Comparison of ENCODE assay signal across 22 mouse cellular contexts in genomic region chr1:135405356-135405755, GRCm38 (mm10). TPM values are rescaled to one million over a fixed set of nuclear protein-coding genes. Genes with fewer than 3 reads are reported as not detected.
DNase-seq lines count a peak whose midpoint lies in the region; ATAC-seq lines count a peak whose summit lies in the region.
"Had no signal": no experiment of that assay in that cellular context is flagged by ENCODE, and none has a peak within 500 bp of the region (broad histone marks: within the 10 kb centered on the region; RNA-seq: fewer than 3 reads in every experiment).

No protein-coding gene starts in this region.

- no peak overlapping the region for H3K4me3 ChIP-seq in midbrain, embryonic 13.5 days (replicated peaks)
- no peak overlapping the region for H3K4me3 ChIP-seq in midbrain, embryonic 11.5 days (ENCODE audit: low read depth, low read length)
- H3K4me3 ChIP-seq: embryonic facial prominence, embryonic 13.5 days; embryonic facial prominence, embryonic 15.5 days; erythroblast, embryonic 14.5 days; forebrain, embryonic 10.5 days; forebrain, embryonic 12.5 days had no signal

- intact Hi-C loops in heart, postnatal 36 days (cut with DNase I), result no loop called here

- no peak for ATAC-seq in midbrain, embryonic 13.5 days
- ATAC-seq in midbrain, embryonic 11.5 days (ENCODE audit: low FRiP score), result no peak
- ATAC-seq: forebrain, embryonic 14.5 days; forebrain, embryonic 16.5 days had no signal

- 0 out of 2 replicates have a peak overlapping the region, but pooled peaks have one; percentile 1 for H3K9ac ChIP-seq in midbrain, embryonic 13.5 days (replicated peaks)
- H3K9ac ChIP-seq in midbrain, embryonic 11.5 days (ENCODE audit: low read length), result no peak overlapping the region
- H3K9ac ChIP-seq: embryonic facial prominence, embryonic 13.5 days; embryonic facial prominence, embryonic 15.5 days; forebrain, embryonic 12.5 days had no signal

- no peak for DNase-seq in midbrain, embryonic 11.5 days (ENCODE audit: low spot score, missing footprints)
- peak; percentile 53 for DNase-seq in MEL-GATA-1-ER (ENCODE audit: extremely low read depth, low read depth)
- peak; percentile 50 for DNase-seq in ZHBTc4 (ENCODE audit: low read depth, low spot score)
- no peak for DNase-seq in heart, postnatal 36 days
- no peak for DNase-seq in frontal cortex, adult 2 months (ENCODE audit: extremely low spot score in 1 of 2, low spot score in 1 of 2)
- DNase-seq: adrenal gland, adult 2 months; adrenal gland, postnatal 10 days; adrenal gland, postnatal 25 days; cerebellum, adult 11-12 months; cerebellum, adult 2 months; cerebellum, adult 9-10 months; cerebellum, postnatal 10 days; cerebellum, postnatal 36 days; embryo, embryonic 11 days had no signal

- 87% methylated on average over 7 of the region's 7 CpGs for WGBS in midbrain, embryonic 13.5 days
- WGBS in midbrain, embryonic 11.5 days, result 94% methylated on average over 7 of the region's 7 CpGs

- no peak overlapping the region for H3K27ac ChIP-seq in midbrain, embryonic 13.5 days
- H3K27ac ChIP-seq in midbrain, embryonic 11.5 days (ENCODE audit: low read depth, low read length), result no peak overlapping the region
- H3K27ac ChIP-seq: embryonic facial prominence, embryonic 13.5 days; embryonic facial prominence, embryonic 15.5 days; forebrain, embryonic 10.5 days; forebrain, embryonic 12.5 days had no signal

- H3K27me3 ChIP-seq in midbrain, embryonic 13.5 days, result no peaks in the 10 kb centered on the region
- no peaks in the 10 kb centered on the region for H3K27me3 ChIP-seq in midbrain, embryonic 11.5 days (ENCODE audit: control insufficient read depth, insufficient read depth, low read length)
- H3K27me3 ChIP-seq: embryonic facial prominence, embryonic 13.5 days; embryonic facial prominence, embryonic 15.5 days; forebrain, embryonic 12.5 days had no signal

- H3K36me3 ChIP-seq in midbrain, embryonic 13.5 days, result peaks cover 91% of the 10 kb centered on the region
- peaks cover 45% of the 10 kb centered on the region for H3K36me3 ChIP-seq in midbrain, embryonic 11.5 days (ENCODE audit: control insufficient read depth, insufficient read depth, low read length)

- no peaks in the 10 kb centered on the region for H3K4me1 ChIP-seq in midbrain, embryonic 13.5 days (replicated peaks)
- H3K4me1 ChIP-seq in midbrain, embryonic 11.5 days (ENCODE audit: control insufficient read depth, insufficient read depth, low read length), result no peaks in the 10 kb centered on the region
- H3K4me1 ChIP-seq: embryonic facial prominence, embryonic 13.5 days; embryonic facial prominence, embryonic 15.5 days; forebrain, embryonic 10.5 days; forebrain, embryonic 12.5 days had no signal

- no peaks in the 10 kb centered on the region for H3K9me3 ChIP-seq in midbrain, embryonic 13.5 days
- no peaks in the 10 kb centered on the region for H3K9me3 ChIP-seq in midbrain, embryonic 11.5 days (ENCODE audit: control insufficient read depth, low read length)
- H3K9me3 ChIP-seq: embryonic facial prominence, embryonic 13.5 days; embryonic facial prominence, embryonic 15.5 days; forebrain, embryonic 10.5 days; forebrain, embryonic 12.5 days had no signal

- H3K4me2 ChIP-seq in midbrain, embryonic 13.5 days (replicated peaks), result no peak overlapping the region
- no peak overlapping the region for H3K4me2 ChIP-seq in midbrain, embryonic 11.5 days
- H3K4me2 ChIP-seq: embryonic facial prominence, embryonic 13.5 days; embryonic facial prominence, embryonic 15.5 days; forebrain, embryonic 12.5 days had no signal

RNA-seq across cellular contexts. Expression of gene Ipo9, which starts 24.9 kb away (rescaled TPM):
- polyA plus RNA-seq in midbrain, embryonic 13.5 days (2015; fragmentation: Nextera tagmentation; extraction: Ambion mirVana), result 136 and 142 TPM in 2 replicates
- 167 and 188 TPM in 2 replicates for polyA plus RNA-seq in midbrain, embryonic 11.5 days (2014; fragmentation: Nextera tagmentation; extraction: Ambion mirVana)
- 10 to 100 TPM; 30.6 to 33.2 TPM for total RNA-seq in heart, postnatal 36 days (2021)
- polyA plus RNA-seq in frontal cortex, adult 2 months (2012; rRNA removed), result 137 and 174 TPM in 2 replicates

RNA-seq across cellular contexts. Expression of gene Shisa4, which starts 30.3 kb away (rescaled TPM):
- polyA plus RNA-seq in midbrain, embryonic 13.5 days (2015; fragmentation: Nextera tagmentation; extraction: Ambion mirVana), result 83.7 and 84.8 TPM in 2 replicates
- polyA plus RNA-seq in midbrain, embryonic 11.5 days (2014; fragmentation: Nextera tagmentation; extraction: Ambion mirVana), result 46.5 and 47.2 TPM in 2 replicates
- total RNA-seq in heart, postnatal 36 days (2021), result 1 to 10 TPM; 3.0 to 3.2 TPM
- 174 and 198 TPM in 2 replicates for polyA plus RNA-seq in frontal cortex, adult 2 months (2012; rRNA removed)
- polyA plus RNA-seq: erythroblast, embryonic 14.5 days had no signal

Comparison
In these comparisons a context has a peak if more than half of its experiments do, and no peak if none do; other contexts are left out.
1. DNase-seq: peak in MEL-GATA-1-ER (single experiment) and ZHBTc4 (single experiment); none in midbrain, embryonic 11.5 days (single experiment), heart, postnatal 36 days (0 of 2) and frontal cortex, adult 2 months (0 of 2).